Mouse (Mus musculus) heart, embryonic 13.5 days (tissue): Measurements from ENCODE around the gene Cep112. TPM values are rescaled to one million over a fixed set of nuclear protein-coding genes. Genes with fewer than 3 reads are reported as not detected.
A peak's percentile ranks its signal among the peaks of the same experiment; 100 is the strongest.

Source experiments
- ATAC-seq: fragments of 200-750 bp; cut with Nextera tagmentation; 2 replicates; pipeline ENCODE4 v1.8.0; 2017; ENCODE audit warnings: moderate TSS enrichment; ENCODE audit not compliant: insufficient number of reproducible peaks, low FRiP score, low TSS enrichment; ENCODE audit errors: extremely low read depth
- H3K27ac ChIP-seq: fragments of 300-500 bp; sonication (generic); replicated peaks from 2 replicates; pipeline ENCODE4 v1.5.1; 2015; ENCODE audit warnings: moderate library complexity, mild to moderate bottlenecking, inconsistent platforms
- H3K27me3 ChIP-seq: fragments of 300-500 bp; sonication (generic); replicated peaks from 2 replicates; pipeline ENCODE4 v1.6.1; 2015; ENCODE audit warnings: mild to moderate bottlenecking, inconsistent platforms
- H3K36me3 ChIP-seq: fragments of 300-500 bp; sonication (generic); 2 replicates; pipeline ENCODE4 v1.6.1; 2015; ENCODE audit warnings: mild to moderate bottlenecking, inconsistent platforms
- H3K4me1 ChIP-seq: fragments of 300-500 bp; sonication (generic); 2 replicates; pipeline ENCODE4 v1.6.1; 2015; ENCODE audit warnings: inconsistent platforms
- H3K4me2 ChIP-seq: fragments of 300-500 bp; sonication (generic); 2 replicates; pipeline ENCODE4 v1.6.1; 2015; ENCODE audit warnings: inconsistent platforms, mild to moderate bottlenecking, moderate library complexity
- H3K4me3 ChIP-seq: fragments of 300-500 bp; sonication (generic); 2 replicates; pipeline ENCODE4 v1.5.1; 2015; ENCODE audit warnings: moderate library complexity, mild to moderate bottlenecking, inconsistent platforms
- H3K9ac ChIP-seq: fragments of 300-500 bp; sonication (generic); 2 replicates; pipeline ENCODE4 v1.6.1; 2015; ENCODE audit warnings: inconsistent platforms, mild to moderate bottlenecking, moderate library complexity
- H3K9me3 ChIP-seq: fragments of 300-500 bp; sonication (generic); 2 replicates; pipeline ENCODE4 v1.6.1; 2016; ENCODE audit warnings: inconsistent platforms
- WGBS: fragments of 180-500 bp; shearing (Covaris S2); methylation state at CpG from one replicate; pipeline ENCODE4 v1.1.7; 2015; ENCODE audit warnings: mixed read lengths; 5-methylcytosine and 5-hydroxymethylcytosine counted together
- polyA plus RNA-seq: library from polyadenylated mRNA; unstranded; fragments of >200 nt; fragmentation: Nextera tagmentation; extraction: Ambion mirVana; gene quantifications from 2 replicates; pipeline ENCODE4 v1.2.1, GENCODE M21; 2015

The Cep112 gene
- polyA plus RNA-seq, 1 experiment from 2014 or later: 6.9 TPM

DNA sequence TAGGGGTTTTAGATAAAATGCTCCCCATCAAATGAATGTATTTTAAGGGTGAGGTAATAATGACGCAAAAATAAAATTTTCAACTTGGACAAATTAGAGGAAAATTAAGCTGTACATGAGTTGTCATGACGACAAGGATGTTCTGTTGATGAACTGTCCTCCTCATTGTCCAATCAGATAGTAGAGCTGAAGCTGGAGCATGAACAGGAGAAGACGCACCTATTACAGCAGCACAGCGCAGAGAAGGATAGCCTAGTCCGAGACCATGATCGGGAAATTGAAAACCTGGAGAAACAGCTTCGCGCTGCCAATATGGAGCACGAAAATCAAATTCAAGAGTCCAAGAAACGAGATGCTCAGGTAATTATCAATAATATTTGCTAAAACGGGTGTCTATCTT is 181.0 kb downstream of the Cep112 start:
- H3K36me3 ChIP-seq: no peaks in the 10 kb centered on the region
- H3K9ac ChIP-seq: no peak overlapping the region
- no peaks in the 10 kb centered on the region for H3K4me1 ChIP-seq
- no peak overlapping the region for H3K4me3 ChIP-seq
- no peaks in the 10 kb centered on the region for H3K9me3 ChIP-seq
- no peak for ATAC-seq
- 90% methylated on average over 11 of the region's 11 CpGs for WGBS
- no peaks in the 10 kb centered on the region for H3K27me3 ChIP-seq
- H3K27ac ChIP-seq: no peak overlapping the region
- H3K4me2 ChIP-seq: no peak overlapping the region

DNA sequence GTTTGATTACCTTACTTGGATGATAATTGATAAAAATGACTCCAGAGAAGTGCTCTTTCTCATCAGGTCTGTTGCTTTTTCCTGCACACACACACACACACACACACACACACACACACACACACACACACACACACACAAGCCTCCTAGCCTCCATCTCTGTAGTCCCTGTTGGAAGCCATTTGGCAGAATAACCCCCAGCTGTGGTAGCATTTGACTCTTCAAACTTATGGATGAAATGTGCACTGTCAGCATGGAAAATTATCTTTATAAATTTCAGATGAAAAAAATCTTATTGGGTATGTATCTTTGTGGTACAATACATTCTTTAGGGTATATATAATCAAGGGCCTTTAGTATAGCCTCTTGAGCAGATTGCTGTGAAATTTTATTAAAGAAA is 181.8 kb downstream of the Cep112 start:
- Histone ChIP-seq H3K36me3 (no peaks in the 10 kb centered on the region), H3K4me2 (no peak overlapping the region), H3K27ac (no peak overlapping the region), H3K9ac (no peak overlapping the region), H3K9me3 (no peaks in the 10 kb centered on the region), H3K4me1 (no peaks in the 10 kb centered on the region), H3K4me3 (no peak overlapping the region), H3K27me3 (no peaks in the 10 kb centered on the region)
- no peak for ATAC-seq

DNA sequence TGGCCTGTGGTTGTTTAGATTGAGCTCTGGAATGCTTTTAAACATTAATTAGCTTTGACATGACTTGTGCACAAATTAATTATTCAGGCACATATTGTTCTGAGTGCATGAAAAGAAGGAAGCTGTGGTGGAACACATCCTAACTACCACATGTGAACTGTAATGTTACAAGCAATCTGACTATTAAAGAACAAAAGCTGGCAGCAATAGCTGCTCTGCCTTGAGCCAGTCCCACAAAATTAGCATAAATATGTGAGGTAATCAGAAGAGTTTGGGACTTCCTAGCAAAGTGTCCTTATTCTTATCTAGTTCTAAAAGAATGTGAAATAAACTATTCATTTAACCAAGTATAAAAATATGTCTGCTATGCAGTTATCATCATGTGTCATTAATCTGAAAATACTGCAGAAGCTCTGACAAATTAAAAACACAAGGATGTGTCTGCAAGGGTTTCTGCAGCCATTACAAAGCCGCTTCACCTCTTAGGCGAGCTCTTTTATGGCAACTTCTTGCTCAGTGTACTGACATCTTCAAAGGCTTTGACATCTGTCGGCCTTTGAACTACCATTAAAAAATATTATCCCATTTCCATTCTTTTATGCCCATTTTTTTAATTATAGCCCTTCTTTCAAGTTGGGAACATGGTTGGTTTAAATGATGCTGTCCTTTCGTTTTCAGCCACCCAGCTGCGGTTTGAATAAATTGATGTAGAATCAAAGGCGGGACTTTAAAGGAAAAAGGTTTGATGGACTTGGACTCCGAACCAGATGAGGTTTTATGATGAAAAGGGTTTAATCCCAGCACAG is 195.8 kb downstream of the Cep112 start:
- Histone ChIP-seq H3K36me3 (no peaks in the 10 kb centered on the region), H3K27ac (no peak overlapping the region), H3K4me1 (peaks cover 3% of the 10 kb centered on the region; the same call in 1 of the 2 replicates), H3K4me2 (no peak overlapping the region), H3K9ac (no peak overlapping the region), H3K27me3 (no peaks in the 10 kb centered on the region), H3K9me3 (peaks cover 1% of the 10 kb centered on the region; the same call in 1 of the 2 replicates), H3K4me3 (no peak overlapping the region)
- ATAC-seq: no peak
- WGBS: 76% methylated on average over 7 of the region's 7 CpGs

- no peak for ATAC-seq
- no peaks in the 10 kb centered on the region for H3K27me3 ChIP-seq
- H3K4me1 ChIP-seq: peaks cover 3% of the 10 kb centered on the region; the same call in 1 of the 2 replicates
- H3K27ac ChIP-seq: no peak overlapping the region
- no peaks in the 10 kb centered on the region for H3K36me3 ChIP-seq
- no peak overlapping the region for H3K4me2 ChIP-seq
- peaks cover 6% of the 10 kb centered on the region; the same call in 1 of the 2 replicates for H3K9me3 ChIP-seq
- 81% methylated on average over 9 of the region's 9 CpGs for WGBS
- H3K4me3 ChIP-seq: no peak overlapping the region
- no peak overlapping the region for H3K9ac ChIP-seq
Measured at GRCm38 (mm10) chr11:108621434-108621901, 196.5 kb downstream of the Cep112 start.

- 58% methylated on average over 5 of the region's 5 CpGs for WGBS
Measured at GRCm38 (mm10) chr11:108625546-108626232, 200.7 kb downstream of the Cep112 start.

DNA sequence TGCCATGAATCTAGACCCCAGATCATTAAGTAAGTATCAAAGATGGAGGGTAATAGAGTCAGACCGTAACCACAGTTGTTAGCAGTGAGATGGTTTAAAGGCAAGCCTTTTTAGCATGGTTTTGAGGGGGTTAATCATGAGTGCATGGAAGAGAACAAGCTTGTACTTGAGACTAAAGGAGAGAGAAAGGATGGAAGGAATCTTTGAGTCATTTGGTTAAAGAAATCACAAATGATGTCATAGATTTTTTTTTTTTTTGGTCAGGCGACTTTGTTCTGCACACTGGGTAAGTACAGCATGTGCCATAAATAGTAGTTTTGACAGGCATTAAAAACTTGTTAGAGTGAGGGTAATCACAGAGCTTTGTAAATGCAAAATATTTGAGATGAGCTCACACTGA is 212.8 kb downstream of the Cep112 start:
- 0 out of 2 replicates have a peak, but pooled peaks cover 3% of the 10 kb centered on the region for H3K4me1 ChIP-seq
- no peaks in the 10 kb centered on the region for H3K36me3 ChIP-seq
- no peak overlapping the region for H3K9ac ChIP-seq
- WGBS: 57% methylated on average over 2 of the region's 2 CpGs
- no peak overlapping the region for H3K4me2 ChIP-seq
- no peaks in the 10 kb centered on the region for H3K27me3 ChIP-seq
- H3K27ac ChIP-seq: no peak overlapping the region
- ATAC-seq: no peak
- no peak overlapping the region for H3K4me3 ChIP-seq
- no peaks in the 10 kb centered on the region for H3K9me3 ChIP-seq

More at GRCm38 (mm10) chr11:108625546-108626232, 200.7 kb downstream of the Cep112 start:
- H3K27me3 ChIP-seq: no peaks in the 10 kb centered on the region
- no peak overlapping the region for H3K4me3 ChIP-seq
- no peaks in the 10 kb centered on the region for H3K4me1 ChIP-seq
- no peak overlapping the region for H3K9ac ChIP-seq
- peaks cover 6% of the 10 kb centered on the region; the same call in 1 of the 2 replicates for H3K9me3 ChIP-seq
- no peak for ATAC-seq
- H3K27ac ChIP-seq: no peak overlapping the region
- no peaks in the 10 kb centered on the region for H3K36me3 ChIP-seq
- no peak overlapping the region for H3K4me2 ChIP-seq

DNA sequence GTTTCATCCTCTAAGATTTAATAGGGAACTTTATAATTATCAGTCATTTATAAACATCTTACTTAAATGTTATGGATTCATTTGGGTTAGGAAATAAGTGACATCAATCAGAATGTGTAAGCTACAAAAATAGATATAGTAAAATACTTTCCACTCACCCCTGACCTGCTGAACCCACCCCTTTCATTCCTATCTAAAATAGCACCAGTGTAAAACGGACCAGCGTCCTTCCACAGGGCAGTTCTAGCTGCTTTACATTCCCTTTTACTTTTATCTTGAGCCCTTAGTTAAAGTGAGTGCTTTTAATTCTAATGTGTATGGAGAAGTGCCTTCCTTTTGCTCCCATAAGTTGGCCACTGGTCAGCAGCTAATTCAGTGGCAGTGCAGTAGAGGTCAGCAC is 230.6 kb downstream of the Cep112 start:
- H3K4me2 ChIP-seq: peak overlapping the region; percentile 4; the same call in 1 of the 2 replicates
- no peaks in the 10 kb centered on the region for H3K9me3 ChIP-seq
- H3K27me3 ChIP-seq: no peaks in the 10 kb centered on the region
- no peaks in the 10 kb centered on the region for H3K36me3 ChIP-seq
- H3K27ac ChIP-seq: peak overlapping the region; percentile 78
- WGBS: 20% methylated on average over 2 of the region's 2 CpGs
- no peak overlapping the region for H3K9ac ChIP-seq
- no peak overlapping the region for H3K4me3 ChIP-seq
- H3K4me1 ChIP-seq: peaks cover 14% of the 10 kb centered on the region
- no peak for ATAC-seq

GRCm38 (mm10) chr11:108682014-108682413 is 257.0 kb downstream of the Cep112 start:
- H3K4me3 ChIP-seq: no peak overlapping the region
- H3K27ac ChIP-seq: no peak overlapping the region
- H3K9me3 ChIP-seq: 0 out of 2 replicates have a peak, but pooled peaks cover 8% of the 10 kb centered on the region
- H3K4me2 ChIP-seq: no peak overlapping the region
- ATAC-seq: no peak
- H3K36me3 ChIP-seq: 0 out of 2 replicates have a peak, but pooled peaks cover 5% of the 10 kb centered on the region
- 75% methylated on average over 3 of the region's 3 CpGs for WGBS
- no peaks in the 10 kb centered on the region for H3K27me3 ChIP-seq
- H3K9ac ChIP-seq: no peak overlapping the region
- no peaks in the 10 kb centered on the region for H3K4me1 ChIP-seq

DNA sequence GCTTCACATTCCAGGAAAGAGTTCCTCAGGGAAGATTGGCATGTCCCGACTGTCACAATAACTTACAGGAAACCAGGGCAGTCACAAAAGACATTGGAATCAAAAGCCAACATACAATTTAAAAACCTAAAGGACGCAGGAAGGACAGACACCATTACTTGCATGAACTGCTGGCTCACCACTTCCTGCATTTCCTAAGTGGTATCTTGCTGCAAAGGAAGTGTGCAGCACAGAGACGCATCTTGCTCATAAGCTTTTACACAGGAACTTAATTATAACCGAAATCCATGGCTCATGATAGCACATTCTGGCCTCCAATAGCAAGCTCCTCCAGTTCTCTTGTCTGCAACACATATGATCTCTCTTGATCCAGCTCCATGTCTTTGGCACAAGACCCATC is 271.6 kb downstream of the Cep112 start:
- Histone ChIP-seq H3K9me3 (no peaks in the 10 kb centered on the region), H3K36me3 (no peaks in the 10 kb centered on the region)
- 71% methylated on average over 4 of the region's 4 CpGs for WGBS

GRCm38 (mm10) chr11:108752301-108752700 is 327.3 kb downstream of the Cep112 start:
- Histone ChIP-seq H3K4me1 (peaks cover 47% of the 10 kb centered on the region), H3K27ac (peak overlapping the region; percentile 84)
- ATAC-seq: no peak

More for the DNA sequence above, 271.6 kb downstream of the Cep112 start:
- H3K9ac ChIP-seq: no peak overlapping the region
- no peak for ATAC-seq
- H3K4me1 ChIP-seq: no peaks in the 10 kb centered on the region
- H3K4me2 ChIP-seq: no peak overlapping the region
- H3K27me3 ChIP-seq: no peaks in the 10 kb centered on the region
- H3K4me3 ChIP-seq: no peak overlapping the region
- H3K27ac ChIP-seq: no peak overlapping the region

DNA sequence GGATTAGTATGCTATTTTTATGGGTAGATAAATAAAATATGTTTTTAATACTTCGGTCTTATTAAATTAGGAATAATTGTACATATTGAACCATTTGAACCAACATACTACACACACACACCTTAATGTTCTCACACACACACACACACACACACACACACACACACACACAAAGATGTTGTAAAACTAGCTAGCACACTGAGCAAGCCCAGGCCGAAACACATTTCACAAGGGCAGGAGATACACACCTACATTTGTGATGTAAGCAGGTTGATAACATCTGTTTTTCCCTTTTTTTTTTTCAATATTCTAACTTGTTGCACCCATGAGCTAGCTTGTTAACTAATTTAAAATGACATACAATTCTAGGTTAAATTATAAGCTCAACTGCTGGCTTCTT is 327.8 kb downstream of the Cep112 start:
- H3K4me2 ChIP-seq: peak overlapping the region; percentile 50; the same call in 1 of the 2 replicates
- H3K9ac ChIP-seq: no peak overlapping the region
- no peaks in the 10 kb centered on the region for H3K36me3 ChIP-seq
- peaks cover 51% of the 10 kb centered on the region for H3K4me1 ChIP-seq
- no peak overlapping the region for H3K4me3 ChIP-seq
- WGBS: 84% methylated on average over 2 of the region's 2 CpGs
- H3K27ac ChIP-seq: peak overlapping the region; percentile 84; the same call in 1 of the 2 replicates
- H3K27me3 ChIP-seq: no peaks in the 10 kb centered on the region
- no peaks in the 10 kb centered on the region for H3K9me3 ChIP-seq
- ATAC-seq: no peak

More at GRCm38 (mm10) chr11:108752301-108752700, 327.3 kb downstream of the Cep112 start:
- 10% methylated on average over 7 of the region's 7 CpGs for WGBS
- Histone ChIP-seq H3K36me3 (no peaks in the 10 kb centered on the region), H3K9me3 (no peaks in the 10 kb centered on the region), H3K4me3 (peak overlapping the region; percentile 8; the same call in 1 of the 2 replicates), H3K4me2 (peak overlapping the region; percentile 50), H3K27me3 (no peaks in the 10 kb centered on the region), H3K9ac (no peak overlapping the region)
